Mouse (Mus musculus) heart, embryonic 16.5 days (tissue): ENCODE results near the gene Larp1. TPM values are rescaled to one million over a fixed set of nuclear protein-coding genes. Genes with fewer than 3 reads are reported as not detected.
"Not testable (repeated sequence)": the region's sequence is repeated elsewhere in the genome, so short reads cannot be mapped to it uniquely, and the experiment has no call there.

ENCODE experiments used
- ATAC-seq: fragments of 200-750 bp; cut with Nextera tagmentation; replicated peaks from 2 replicates; pipeline ENCODE4 v1.8.0; 2017; ENCODE audit warnings: moderate number of reproducible peaks; ENCODE audit not compliant: insufficient read depth, low FRiP score; ENCODE audit errors: extremely low read depth
- H3K27ac ChIP-seq: fragments of 300-500 bp; sonication (generic); 2 replicates; pipeline ENCODE4 v1.5.1; 2014; ENCODE audit warnings: mild to moderate bottlenecking, low read length, control low read depth, moderate library complexity
- H3K27me3 ChIP-seq: fragments of 300-500 bp; sonication (generic); 2 replicates; pipeline ENCODE4 v1.6.1; 2014; ENCODE audit warnings: low read length, mixed read lengths; ENCODE audit not compliant: control insufficient read depth, insufficient read depth
- H3K36me3 ChIP-seq: fragments of 300-500 bp; sonication (generic); 2 replicates; pipeline ENCODE4 v1.6.1; 2014; ENCODE audit not compliant: control insufficient read depth, insufficient read depth
- H3K4me1 ChIP-seq: fragments of 300-500 bp; sonication (generic); 2 replicates; pipeline ENCODE4 v1.6.1; 2014; ENCODE audit warnings: low read length, mixed read lengths; ENCODE audit not compliant: control insufficient read depth, insufficient read depth
- H3K4me2 ChIP-seq: fragments of 300-500 bp; sonication (generic); 2 replicates; pipeline ENCODE4 v1.6.1; 2014; ENCODE audit warnings: low read depth, mild to moderate bottlenecking, control low read depth, low read length
- H3K4me3 ChIP-seq: fragments of 300-500 bp; sonication (generic); 2 replicates; pipeline ENCODE4 v1.5.1; 2014; ENCODE audit warnings: mild to moderate bottlenecking, control low read depth, low read length
- H3K9ac ChIP-seq: fragments of 300-500 bp; sonication (generic); 2 replicates; pipeline ENCODE4 v1.6.1; 2014; ENCODE audit warnings: low read length, control low read depth
- H3K9me3 ChIP-seq: fragments of 300-500 bp; sonication (generic); replicated peaks from 2 replicates; pipeline ENCODE4 v1.6.1; 2016; ENCODE audit warnings: low read length; ENCODE audit not compliant: control insufficient read depth
- WGBS: fragments of 180-500 bp; shearing (Covaris S2); extraction: QIAGEN DNeasy Blood & Tissue Kit; methylation state at CpG from one replicate; pipeline ENCODE4 v1.1.7; 2014; 5-methylcytosine and 5-hydroxymethylcytosine counted together
- polyA plus RNA-seq: library from polyadenylated mRNA; unstranded; fragments of >200 nt; fragmentation: Nextera tagmentation; extraction: Ambion mirVana; gene quantifications from 2 replicates; pipeline ENCODE4 v1.2.1, GENCODE M21; 2015

The Larp1 gene
- polyA plus RNA-seq, 1 experiment from 2014 or later: 12.1 TPM

GRCm38 (mm10) chr11:58059752-58060151, 50.9 kb downstream of the Larp1 start:
- H3K36me3 ChIP-seq: peaks cover 41% of the 10 kb centered on the region
- H3K4me2 ChIP-seq, H3K4me1 ChIP-seq, H3K27me3 ChIP-seq, H3K9ac ChIP-seq, H3K27ac ChIP-seq, H3K9me3 ChIP-seq, ATAC-seq, H3K4me3 ChIP-seq: not testable (repeated sequence)
- whole genome bisulfite sequencing: 89% methylated on average over 7 of the region's 7 CpGs

DNA sequence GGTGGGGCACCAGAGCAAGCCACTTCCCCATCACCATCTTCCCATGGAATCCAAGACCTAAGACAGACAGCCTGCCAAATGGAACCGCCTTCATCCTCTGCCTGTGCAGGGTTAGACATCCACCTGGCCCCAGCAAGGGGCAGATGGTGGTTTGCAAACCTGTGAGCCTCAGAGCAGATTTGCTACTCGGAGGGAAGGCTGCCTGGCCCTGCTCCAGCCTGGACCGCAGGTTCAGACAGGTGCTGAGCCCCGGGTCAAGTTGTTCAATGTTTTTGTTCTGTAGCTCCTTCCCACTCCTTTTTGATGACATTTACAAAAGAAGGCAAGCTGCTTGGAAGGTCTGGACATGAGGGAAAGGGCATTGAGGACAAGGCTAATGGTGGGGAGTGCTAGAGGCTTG, 52.4 kb downstream of the Larp1 start:
- H3K27ac ChIP-seq, ATAC-seq, H3K4me1 ChIP-seq, H3K9ac ChIP-seq, H3K4me2 ChIP-seq, H3K4me3 ChIP-seq, H3K27me3 ChIP-seq, H3K9me3 ChIP-seq: not testable (repeated sequence)
- WGBS: 90% methylated on average over 3 of the region's 4 CpGs
- H3K36me3 ChIP-seq: peaks cover 29% of the 10 kb centered on the region

DNA sequence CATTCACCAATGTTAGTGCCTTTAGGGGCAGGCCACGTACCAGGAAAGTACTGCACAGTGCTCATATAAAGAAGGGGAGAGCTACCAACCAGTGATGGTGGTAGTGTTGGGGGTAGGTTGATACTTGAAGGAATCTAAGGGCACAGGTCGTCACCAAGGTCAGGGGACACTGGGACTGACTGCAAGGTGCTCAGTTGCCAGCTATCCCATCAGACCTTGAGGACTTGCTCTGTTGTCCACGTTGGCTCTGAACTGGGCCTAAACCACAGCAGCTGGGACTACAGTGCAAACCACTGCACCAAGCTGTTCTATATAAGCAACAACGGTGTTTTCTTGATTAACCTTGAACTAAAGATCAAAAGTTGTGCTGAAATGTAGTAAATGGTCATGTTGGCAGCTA, 53.7 kb downstream of the Larp1 start:
- no peak overlapping the region for H3K4me3 ChIP-seq
- no peak overlapping the region for H3K9ac ChIP-seq
- no peak for ATAC-seq
- no peak overlapping the region for H3K4me2 ChIP-seq
- peaks cover 20% of the 10 kb centered on the region for H3K36me3 ChIP-seq
- H3K27ac ChIP-seq: no peak overlapping the region
- WGBS: 82% methylated on average over 4 of the region's 4 CpGs
- H3K9me3 ChIP-seq: no peaks in the 10 kb centered on the region
- H3K4me1 ChIP-seq: no peaks in the 10 kb centered on the region
- no peaks in the 10 kb centered on the region for H3K27me3 ChIP-seq

GRCm38 (mm10) chr11:58065025-58065424, 56.2 kb downstream of the Larp1 start:
- Histone ChIP-seq H3K4me3 (no peak overlapping the region), H3K36me3 (peaks cover 11% of the 10 kb centered on the region), H3K9me3 (no peaks in the 10 kb centered on the region), H3K9ac (no peak overlapping the region), H3K4me2 (no peak overlapping the region), H3K4me1 (no peaks in the 10 kb centered on the region), H3K27ac (no peak overlapping the region), H3K27me3 (no peaks in the 10 kb centered on the region)
- 89% methylated on average over 4 of the region's 4 CpGs for WGBS
- ATAC-seq: no peak

GRCm38 (mm10) chr11:58072978-58073377, 64.1 kb downstream of the Larp1 start:
- WGBS: 68% methylated on average over 3 of the region's 3 CpGs
- H3K9me3 ChIP-seq: no peaks in the 10 kb centered on the region
- H3K36me3 ChIP-seq: no peaks in the 10 kb centered on the region
- no peak overlapping the region for H3K27ac ChIP-seq
- ATAC-seq: no peak
- no peak overlapping the region for H3K9ac ChIP-seq
- no peaks in the 10 kb centered on the region for H3K4me1 ChIP-seq
- no peak overlapping the region for H3K4me2 ChIP-seq
- H3K27me3 ChIP-seq: no peaks in the 10 kb centered on the region
- H3K4me3 ChIP-seq: no peak overlapping the region

- ATAC-seq: no peak
- no peak overlapping the region for H3K9ac ChIP-seq
- no peaks in the 10 kb centered on the region for H3K9me3 ChIP-seq
- H3K4me3 ChIP-seq: no peak overlapping the region
- no peaks in the 10 kb centered on the region for H3K36me3 ChIP-seq
- no peaks in the 10 kb centered on the region for H3K27me3 ChIP-seq
- H3K4me2 ChIP-seq: no peak overlapping the region
- no peaks in the 10 kb centered on the region for H3K4me1 ChIP-seq
- no peak overlapping the region for H3K27ac ChIP-seq
- WGBS: 70% methylated on average over 4 of the region's 4 CpGs
These were observed 68.4 kb downstream of the Larp1 start for GRCm38 (mm10) chr11:58077270-58077669.

GRCm38 (mm10) chr11:58081716-58082115, 72.9 kb downstream of the Larp1 start:
- H3K36me3 ChIP-seq: no peaks in the 10 kb centered on the region
- no peaks in the 10 kb centered on the region for H3K9me3 ChIP-seq
- no peak overlapping the region for H3K4me3 ChIP-seq
- H3K9ac ChIP-seq: no peak overlapping the region
- no peaks in the 10 kb centered on the region for H3K27me3 ChIP-seq
- no peaks in the 10 kb centered on the region for H3K4me1 ChIP-seq
- WGBS: 87% methylated on average over 6 of the region's 6 CpGs
- no peak for ATAC-seq
- no peak overlapping the region for H3K27ac ChIP-seq
- H3K4me2 ChIP-seq: no peak overlapping the region

GRCm38 (mm10) chr11:58092541-58092940, 83.7 kb downstream of the Larp1 start:
- Histone ChIP-seq H3K4me3 (peak overlapping the region; percentile 37), H3K27me3 (no peaks in the 10 kb centered on the region), H3K36me3 (no peaks in the 10 kb centered on the region), H3K4me1 (peaks cover 7% of the 10 kb centered on the region; the same call in 1 of the 2 replicates), H3K4me2 (peak overlapping the region; percentile 54), H3K27ac (no peak overlapping the region), H3K9ac (peak overlapping the region; percentile 58), H3K9me3 (no peaks in the 10 kb centered on the region)
- WGBS: 36% methylated on average over 4 of the region's 4 CpGs
- ATAC-seq: no peak

GRCm38 (mm10) chr11:58093021-58093528, 84.2 kb downstream of the Larp1 start, which contains the start of gene Gm12248:
TSS of gene Gm12248 (minus strand) at chr11:58093134.
- H3K4me1 ChIP-seq: peaks cover 9% of the 10 kb centered on the region
- peak within 1 kb of the TSS; percentile 37 for H3K4me3 ChIP-seq
- H3K27me3 ChIP-seq: no peaks in the 10 kb centered on the region
- H3K9ac ChIP-seq: peak within 1 kb of the TSS; percentile 58
- 0 out of 2 replicates have a peak, but pooled peaks have one; percentile 58 for ATAC-seq
- peak within 1 kb of the TSS; percentile 54 for H3K4me2 ChIP-seq
- WGBS: 13% methylated on average over 12 of the region's 12 CpGs
- H3K27ac ChIP-seq: no peak within 1 kb of the TSS; the same call in 1 of the 2 replicates
- no peaks in the 10 kb centered on the region for H3K36me3 ChIP-seq
- H3K9me3 ChIP-seq: no peaks in the 10 kb centered on the region
